Mouse (Mus musculus) urinary bladder, postnatal 0 days (tissue): ENCODE data around the gene Gm8362. TPM values are rescaled to one million over a fixed set of nuclear protein-coding genes. Genes with fewer than 3 reads are reported as not detected.

ENCODE experiments used
- polyA plus RNA-seq: library from polyadenylated mRNA; unstranded; fragments of >200 nt; fragmentation: Nextera tagmentation; extraction: Ambion mirVana; gene quantifications from 2 replicates; pipeline ENCODE4 v1.2.1, GENCODE M21; 2015

Gm8362 gene
- polyA plus RNA-seq, result not detected in 2 replicates

DNA sequence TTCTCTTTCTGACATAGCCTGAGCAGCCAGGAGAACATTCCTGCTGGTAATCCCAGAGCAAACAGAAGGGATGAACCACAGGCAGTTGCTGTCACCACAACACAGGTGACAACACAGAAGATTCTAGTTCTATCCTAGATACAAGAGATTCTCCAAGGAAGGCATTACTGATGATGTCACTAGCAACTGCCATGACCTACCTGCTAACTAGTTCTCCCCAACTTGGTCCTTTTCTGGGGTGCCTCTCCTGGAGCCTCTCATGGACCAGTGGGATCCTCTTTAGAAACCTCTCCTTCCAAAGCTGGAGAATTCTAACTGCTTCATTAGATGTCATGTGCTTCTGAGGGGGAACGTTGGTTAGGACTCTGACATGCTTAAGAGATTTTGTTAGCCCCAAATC, at the start of gene Gm8362:
Gene Gm8362, minus strand, starts transcription at position 101 of the 400 bp plus-strand sequence.

GRCm38 (mm10) chr14:6742232-6742631, 32.0 kb downstream of the Gm8362 start, which contains the start of gene Gm3636:
Gm3636 (minus strand) TSS chr14:6742332.

GRCm38 (mm10) chr14:6720151-6720550, 54.1 kb downstream of the Gm8362 start, which contains the start of gene Gm8050:
Gm8050 (minus strand) TSS chr14:6720251.

Other genes with a start within 250 kb of the Gm8362 start
- gene Gm8356, start 237.1 kb downstream of the Gm8362 start, polyA plus RNA-seq, result not detected in 2 replicates
- 0.19 and 0.30 TPM in 2 replicates for gene Gm3629, start 183.8 kb downstream of the Gm8362 start, polyA plus RNA-seq
- not detected in 2 replicates for gene Gm3460, start 152.0 kb downstream of the Gm8362 start, polyA plus RNA-seq
- not detected in 2 replicates for gene Gm10251, start 90.2 kb downstream of the Gm8362 start, polyA plus RNA-seq
- not detected in 2 replicates for gene Gm8050, start 54.2 kb downstream of the Gm8362 start, polyA plus RNA-seq
- gene Gm3636, start 32.1 kb downstream of the Gm8362 start, polyA plus RNA-seq, result 2.6 and 3.8 TPM in 2 replicates
- gene Gm3642, start 65.9 kb upstream of the Gm8362 start, polyA plus RNA-seq, result not detected in 2 replicates
- gene Gm3667, start 115.6 kb upstream of the Gm8362 start, polyA plus RNA-seq, result 1.7 and 2.0 TPM in 2 replicates
- gene Gm6356, start 199.4 kb upstream of the Gm8362 start, polyA plus RNA-seq, result not detected in 2 replicates